Mouse (Mus musculus) liver, postnatal 0 days (tissue): ENCODE measurements around the gene Ptch2.

Experiments used
- CTCF ChIP-seq: sonication (generic); IDR thresholded peaks from 2 replicates; pipeline ENCODE4 v1.5.1; 2016; ENCODE audit warnings: antibody characterized with exemption, low read depth
- EP300 ChIP-seq: IDR thresholded peaks from 2 replicates; pipeline ENCODE4 v1.6.1; 2016; ENCODE audit warnings: antibody characterized with exemption, low read depth, mild to moderate bottlenecking

DNA sequence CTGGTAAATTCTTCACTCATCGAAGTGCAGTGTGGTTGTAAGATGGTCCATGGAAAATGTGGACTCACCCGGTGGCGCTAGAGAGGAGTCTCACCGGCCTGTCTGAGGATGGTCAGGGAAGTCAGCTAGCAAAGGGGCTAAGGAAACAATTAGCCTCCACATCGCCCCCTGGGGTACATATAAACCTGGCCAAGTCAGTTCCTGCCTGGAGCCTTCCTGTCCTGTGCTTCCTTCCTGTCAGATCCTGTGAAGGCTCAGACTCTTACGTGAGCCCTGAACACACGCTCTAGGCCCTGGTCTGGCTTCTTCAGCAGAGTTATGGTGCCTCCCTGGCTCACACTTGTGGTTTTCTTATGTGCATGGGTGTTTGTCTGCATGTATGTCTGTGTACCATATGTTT is 5.3 kb downstream of the Ptch2 start:
- TF ChIP-seq CTCF (peak; percentile 59), EP300 (no peak)
